Mouse (Mus musculus): ENCODE data around the gene Eif4a2.
"Not testable (repeated sequence)": the region's sequence is repeated elsewhere in the genome, so short reads cannot be mapped to it uniquely, and the experiment has no call there.

Gene Eif4a2

DNA sequence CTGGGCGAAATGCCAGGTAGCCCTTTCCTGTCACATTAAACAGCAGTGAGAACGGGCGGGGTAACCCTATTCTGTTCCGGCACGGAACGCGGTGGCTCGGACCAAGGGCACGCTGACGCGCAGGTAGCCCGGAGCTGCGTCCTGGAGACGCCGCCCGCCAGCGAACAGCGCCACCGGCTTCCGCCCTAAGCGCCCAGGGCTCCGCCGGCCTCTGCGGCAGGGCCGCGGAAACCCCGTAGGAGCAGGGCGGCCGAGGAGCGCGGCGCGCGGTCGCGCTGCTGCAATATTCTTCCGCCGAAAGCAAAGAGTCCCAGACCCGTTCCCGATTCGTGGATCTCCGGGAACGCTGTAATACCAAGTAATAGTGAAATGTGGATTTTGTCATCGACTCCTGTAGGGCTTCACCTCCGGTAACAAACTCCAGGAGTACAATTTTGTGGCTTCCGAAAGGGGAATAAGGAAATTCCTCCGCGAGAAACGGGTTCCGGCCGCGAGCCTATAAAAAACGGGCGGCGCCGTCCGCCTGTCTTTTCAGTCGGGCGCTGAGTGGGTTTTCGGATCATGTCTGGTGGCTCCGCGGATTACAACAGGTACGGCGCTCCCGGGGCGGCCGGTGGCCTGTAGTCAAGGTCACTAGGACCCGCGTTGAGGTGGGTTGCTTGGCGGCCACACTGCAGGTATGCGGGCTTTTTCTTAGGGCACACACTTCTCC is at the start of gene Eif4a2:
Eif4a2 (plus strand) TSS at position 214 of the 712 bp plus-strand sequence.
- DNase-seq: peak; percentile 92 to 93

DNA sequence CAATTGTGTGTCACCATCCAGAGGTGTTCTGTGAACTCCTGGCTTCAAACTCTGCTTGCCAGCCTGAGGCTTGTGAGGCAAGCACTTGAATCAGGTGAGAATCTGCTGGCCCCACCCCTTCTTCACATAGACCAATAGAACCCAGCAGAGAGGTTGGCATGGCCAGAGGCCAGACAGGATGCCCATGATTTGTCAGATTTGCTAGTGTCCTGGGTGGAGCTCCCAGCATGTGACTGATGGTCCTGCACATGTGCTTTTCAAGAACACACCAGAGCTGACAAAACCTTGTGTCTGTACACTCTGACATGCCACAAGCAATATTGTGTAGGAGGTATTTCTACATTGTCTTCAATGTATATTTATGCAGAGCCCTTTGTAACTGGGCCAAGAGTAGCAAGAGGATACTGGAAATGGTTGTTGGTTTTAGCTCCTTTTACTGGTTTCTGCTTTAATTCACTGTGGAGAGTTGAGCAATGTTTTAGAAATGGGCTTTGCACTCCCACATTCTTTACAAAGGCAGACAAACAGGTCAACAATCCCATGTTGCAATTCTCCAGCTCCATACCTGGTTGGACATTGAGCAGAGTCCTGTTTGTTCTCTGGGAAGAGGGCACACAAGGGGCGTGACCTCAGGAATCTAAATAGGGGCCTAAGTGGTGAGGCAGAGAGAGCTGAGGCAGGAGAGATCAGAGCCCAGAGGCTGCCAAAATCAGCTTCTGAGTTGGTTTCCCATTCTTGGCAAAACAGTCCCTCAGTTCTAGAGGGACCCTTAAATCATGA is 49.4 kb upstream of the Eif4a2 start, which contains the start of gene Kng1:
Kng1 (plus strand) TSS at position 198 of the 780 bp plus-strand sequence.
- not testable (repeated sequence) for DNase-seq

DNA sequence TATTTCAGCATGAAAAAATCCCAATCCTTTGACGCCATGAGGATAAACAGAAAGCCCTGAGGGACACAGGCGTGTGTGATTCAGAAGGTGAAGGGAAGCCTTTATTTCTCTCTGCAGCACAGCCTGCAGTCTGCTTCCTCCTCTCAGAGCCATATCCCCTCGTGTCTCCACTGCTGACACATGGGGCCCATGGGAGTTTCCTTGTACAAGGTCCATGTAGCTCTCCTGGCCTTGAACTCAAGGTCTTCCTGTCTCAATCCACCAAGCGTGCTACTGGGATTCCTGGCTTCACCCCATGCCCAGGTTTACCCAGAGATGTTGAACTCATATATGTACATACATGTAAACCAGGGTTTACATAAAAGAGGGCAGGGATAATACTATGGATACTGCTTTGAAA is 47.6 kb upstream of the Eif4a2 start:
- DNase-seq: not testable (repeated sequence)

DNA sequence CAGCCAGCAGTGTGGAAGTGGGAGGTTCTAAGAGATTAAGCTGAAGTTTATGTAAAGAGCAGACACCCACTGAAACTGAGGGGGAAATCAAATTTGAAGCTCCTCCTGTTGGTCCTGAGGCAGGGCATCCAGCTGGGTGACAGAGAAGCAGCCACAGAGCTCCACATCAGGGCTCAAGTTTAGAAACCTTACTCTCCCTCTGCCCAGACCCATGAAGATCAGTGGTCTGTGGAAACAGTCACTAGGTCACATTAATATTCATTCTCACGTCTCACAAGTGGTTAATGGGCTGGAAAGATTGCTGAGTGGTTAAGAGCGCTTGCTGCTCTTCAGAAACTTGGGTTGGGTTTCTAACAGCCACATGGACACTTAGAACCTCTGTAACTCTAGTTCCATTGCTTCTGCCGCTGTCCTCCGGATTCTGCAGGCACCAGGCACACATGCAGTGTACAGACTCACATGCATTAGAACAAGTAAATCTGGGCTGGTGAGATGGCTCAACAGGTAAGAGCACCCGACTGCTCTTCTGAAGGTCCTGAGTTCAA is 46.4 kb upstream of the Eif4a2 start:
- DNase-seq: not testable (repeated sequence)

DNA sequence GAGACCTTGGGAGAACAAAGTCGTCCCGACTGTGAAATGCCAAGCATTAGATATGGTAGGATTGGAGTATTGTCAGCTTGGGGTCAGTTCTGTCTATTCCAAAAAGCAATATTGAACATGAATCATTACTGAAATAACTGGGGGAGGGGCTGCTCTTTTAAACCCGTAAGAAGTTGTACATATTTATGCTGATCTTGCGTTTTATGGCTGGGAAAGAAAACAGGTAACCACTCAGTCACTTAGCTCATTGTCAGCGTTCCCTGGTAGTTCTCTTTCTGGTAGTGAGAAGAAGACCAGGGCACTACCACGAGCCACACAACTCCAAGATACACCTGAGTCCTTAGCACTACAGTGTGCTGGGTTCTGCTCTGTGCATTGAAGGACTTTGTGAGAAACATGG is 29.7 kb upstream of the Eif4a2 start:
- DNase-seq: not testable (repeated sequence)

DNA sequence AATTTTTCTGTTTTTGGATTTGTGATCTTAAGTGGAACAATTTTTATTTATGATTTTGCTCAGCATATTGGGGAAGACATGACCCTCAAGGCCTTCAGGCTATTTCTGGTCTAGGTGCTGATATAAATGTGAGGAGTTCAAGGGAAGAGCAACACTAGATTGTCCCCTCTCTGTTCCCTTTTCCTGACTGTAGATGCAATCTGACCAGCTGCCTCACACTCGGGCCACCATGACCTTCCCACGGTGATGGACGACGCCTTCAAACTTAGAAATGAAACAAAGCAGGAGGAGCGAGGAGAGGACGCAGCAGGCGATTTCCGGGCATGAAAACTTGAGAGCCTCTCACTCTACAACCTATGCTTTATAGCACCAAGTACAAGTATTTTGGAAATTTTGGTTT is 20.1 kb upstream of the Eif4a2 start:
- not testable (repeated sequence) for DNase-seq

DNA sequence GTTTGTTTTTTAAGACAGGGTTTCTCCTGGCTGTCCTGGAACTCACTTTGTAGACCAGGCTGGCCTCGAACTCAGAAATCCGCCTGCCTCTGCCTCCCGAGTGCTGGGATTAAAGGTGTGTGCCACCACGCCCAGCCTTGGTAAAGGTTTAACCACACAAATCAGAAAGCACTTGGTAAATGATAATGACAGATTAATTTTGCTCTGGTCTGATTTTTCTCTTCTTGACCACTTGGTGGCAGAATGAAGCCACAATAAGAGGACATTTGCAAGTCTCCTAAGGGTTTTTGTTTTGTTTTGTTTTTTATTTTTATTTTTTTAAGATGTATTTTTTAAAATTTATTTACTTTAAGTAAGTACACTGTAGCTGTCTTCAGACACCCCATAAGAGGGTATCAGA is 19.5 kb upstream of the Eif4a2 start:
- not testable (repeated sequence) for DNase-seq

DNA sequence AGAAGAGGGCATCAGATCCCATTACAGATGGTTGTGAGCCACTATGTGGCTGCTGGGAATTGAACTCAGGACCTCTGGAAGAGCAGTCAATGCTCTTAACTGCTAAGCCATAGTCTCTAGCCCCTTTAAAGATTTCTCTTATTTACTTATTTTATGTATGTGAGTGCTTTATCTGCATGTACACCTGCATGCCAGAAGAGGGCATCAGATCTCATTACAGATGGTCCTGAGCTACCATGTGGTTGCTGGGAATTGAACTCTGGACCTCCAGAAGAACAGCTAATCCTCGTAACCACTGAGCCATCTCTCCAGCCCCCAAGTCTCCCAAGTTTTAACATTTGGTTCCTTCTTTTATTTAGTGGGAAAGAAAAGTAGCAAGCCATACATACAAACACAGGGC is 18.8 kb upstream of the Eif4a2 start:
- not testable (repeated sequence) for DNase-seq

DNA sequence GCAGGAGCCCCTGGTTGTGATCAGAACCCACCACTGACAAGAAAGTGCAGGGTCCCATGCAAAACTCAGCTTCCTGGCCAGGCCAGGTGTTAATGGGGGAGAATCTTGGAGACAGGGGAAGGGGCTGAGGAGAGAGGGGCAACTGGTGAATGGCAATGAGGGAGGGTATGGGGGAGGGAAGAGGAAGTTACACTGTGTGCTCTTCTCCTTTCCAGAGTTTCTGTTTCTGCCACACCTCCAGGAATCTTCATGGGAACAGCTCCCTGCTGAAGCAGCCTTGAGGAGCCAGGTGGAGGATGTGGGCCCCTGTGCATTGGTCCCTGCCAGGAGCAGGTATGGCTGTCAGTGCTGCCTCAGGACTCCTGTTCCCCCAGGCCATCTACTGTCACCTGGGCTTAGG is 15.9 kb upstream of the Eif4a2 start:
- not testable (repeated sequence) for DNase-seq

DNA sequence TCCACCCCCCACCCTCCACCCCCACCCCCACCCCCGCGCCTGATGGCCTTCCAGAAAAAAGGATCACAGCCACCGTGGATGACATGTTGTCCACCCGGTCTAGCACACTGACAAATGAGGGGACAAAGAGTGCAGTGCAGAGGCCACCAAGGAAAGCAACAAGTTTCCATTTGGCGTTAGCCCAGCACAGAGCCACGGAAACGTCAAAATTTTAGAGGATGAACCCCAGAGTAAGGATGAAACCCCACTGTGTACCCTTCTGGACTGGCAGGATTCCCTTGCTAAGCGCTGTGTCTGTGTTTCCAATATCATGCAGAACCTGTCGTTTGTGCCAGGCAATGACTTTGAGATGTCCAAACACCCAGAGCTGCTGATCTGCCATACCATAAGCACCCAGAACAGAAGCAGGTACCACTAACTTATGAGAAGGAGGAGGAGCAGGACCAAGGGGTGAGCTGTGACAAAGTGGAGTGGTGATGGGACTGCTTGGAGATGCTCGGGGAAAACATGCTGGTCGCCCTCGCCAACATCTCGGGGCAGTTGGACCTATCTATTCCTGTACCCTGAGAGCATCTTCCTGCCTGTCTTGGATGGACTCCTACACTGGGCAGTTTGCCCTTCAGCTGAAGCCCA is 13.8 kb upstream of the Eif4a2 start:
- DNase-seq: no peak

DNA sequence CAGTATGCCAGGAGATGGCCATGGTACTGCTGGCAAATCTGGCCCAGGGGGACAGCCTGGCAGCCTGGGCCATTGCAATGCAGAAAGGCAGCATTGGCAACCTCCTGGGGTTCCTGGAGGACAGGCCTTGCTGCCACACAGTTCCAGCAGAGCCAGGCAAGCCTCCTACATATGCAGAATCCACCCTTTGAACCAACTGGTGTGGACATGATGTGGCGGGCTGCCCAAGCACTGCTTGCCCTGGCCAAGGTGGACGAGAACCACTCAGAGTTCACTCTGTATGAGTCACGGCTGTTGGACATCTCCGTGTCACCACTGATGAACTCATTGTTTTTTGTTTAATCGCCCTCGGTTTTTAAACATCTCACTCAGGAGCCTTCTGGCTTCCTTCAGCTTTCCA is 13.1 kb upstream of the Eif4a2 start:
- no peak for DNase-seq

DNA sequence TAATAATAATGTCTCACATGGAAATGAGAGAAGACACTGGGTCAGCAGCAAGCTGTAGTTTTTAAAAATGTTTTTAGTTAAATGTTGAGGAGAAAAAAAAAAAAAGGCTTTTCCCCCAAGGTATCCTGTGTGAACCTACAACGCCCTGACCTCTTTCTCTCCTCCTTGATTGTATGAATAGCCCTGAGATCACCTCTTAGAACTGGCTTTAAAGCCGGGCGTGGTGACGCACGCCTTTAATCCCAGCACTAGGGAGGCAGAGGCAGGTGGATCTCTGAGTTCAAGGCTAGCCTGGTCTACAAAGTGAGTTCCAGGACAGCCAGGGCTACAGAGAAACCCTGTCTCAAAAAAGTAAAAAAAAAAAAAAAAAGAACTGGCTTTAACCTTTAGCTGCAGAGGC is 11.7 kb upstream of the Eif4a2 start:
- not testable (repeated sequence) for DNase-seq

DNA sequence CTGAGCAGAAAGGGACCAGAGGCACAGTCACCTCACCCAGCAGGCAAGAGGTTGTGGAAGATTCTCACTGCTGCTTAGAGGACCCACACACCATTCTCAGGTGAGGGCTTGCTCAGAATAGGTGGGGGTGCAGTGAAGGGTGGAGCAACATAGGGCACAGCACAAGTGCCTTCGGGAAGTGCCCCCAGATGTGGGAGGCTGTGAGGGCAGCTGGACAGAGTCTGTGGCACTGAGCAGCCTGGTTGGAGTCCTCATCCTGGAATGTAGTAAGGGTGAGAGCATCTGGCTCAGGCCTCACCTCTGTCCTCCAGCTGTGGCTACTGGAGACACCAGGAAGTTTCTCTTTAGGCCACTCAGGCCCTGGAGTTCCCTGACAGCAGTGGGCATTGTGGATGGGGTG is 10.4 kb upstream of the Eif4a2 start:
- not testable (repeated sequence) for DNase-seq

DNA sequence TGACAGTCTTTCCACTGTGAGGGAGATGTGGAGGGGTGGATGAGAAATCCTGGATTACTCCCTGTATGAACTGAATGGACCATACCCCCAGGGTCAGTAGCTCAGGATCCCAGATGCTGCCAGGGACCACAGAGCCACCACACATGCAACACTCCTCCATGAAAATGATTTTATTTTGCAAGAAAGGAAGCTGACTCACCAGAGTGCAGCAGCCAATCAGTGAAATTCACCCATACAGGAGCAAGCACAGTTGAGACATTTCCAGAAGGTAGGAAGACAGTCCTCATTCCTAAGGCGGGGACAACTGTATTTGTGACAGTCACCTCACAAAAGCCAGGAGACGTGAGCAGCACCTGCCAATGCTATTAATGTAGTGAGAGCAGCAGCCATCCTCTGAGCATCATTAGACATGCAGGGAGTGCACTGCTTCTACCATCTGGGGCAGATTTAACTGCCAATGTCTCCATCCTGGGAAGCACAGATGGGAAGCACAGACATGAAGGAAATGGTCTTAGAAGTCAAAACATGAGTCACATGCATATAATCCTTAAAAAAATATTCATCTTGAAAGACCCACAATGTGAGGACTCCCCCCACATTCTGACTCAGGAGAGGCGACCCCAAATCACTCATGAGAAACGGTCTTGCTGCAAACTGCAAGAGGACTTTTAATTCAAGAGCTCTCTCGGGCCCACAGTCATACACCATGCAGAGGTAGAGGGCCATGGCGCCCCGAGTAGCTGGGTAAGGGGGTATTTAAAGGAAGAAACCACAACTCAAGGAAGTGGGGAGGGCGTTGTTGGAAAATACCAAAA is 9.7 kb upstream of the Eif4a2 start:
- not testable (repeated sequence) for DNase-seq

DNA sequence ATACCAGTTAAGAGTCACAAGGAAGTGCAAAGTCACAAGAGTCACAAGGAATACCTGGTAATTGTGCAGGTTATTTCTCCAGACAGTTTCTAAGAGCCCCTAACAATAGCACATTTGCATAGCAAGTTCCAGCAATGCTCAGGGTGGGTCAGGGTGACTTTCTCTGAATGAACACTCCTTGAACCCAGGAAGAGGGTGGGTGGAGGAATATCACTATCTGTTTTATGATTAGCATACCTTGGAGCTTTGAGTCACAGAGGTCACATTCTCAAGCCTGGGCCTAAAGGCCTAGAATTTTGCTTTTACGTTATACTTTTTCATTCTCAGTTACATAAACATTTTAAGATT is 9.2 kb upstream of the Eif4a2 start:
- DNase-seq: not testable (repeated sequence)

DNA sequence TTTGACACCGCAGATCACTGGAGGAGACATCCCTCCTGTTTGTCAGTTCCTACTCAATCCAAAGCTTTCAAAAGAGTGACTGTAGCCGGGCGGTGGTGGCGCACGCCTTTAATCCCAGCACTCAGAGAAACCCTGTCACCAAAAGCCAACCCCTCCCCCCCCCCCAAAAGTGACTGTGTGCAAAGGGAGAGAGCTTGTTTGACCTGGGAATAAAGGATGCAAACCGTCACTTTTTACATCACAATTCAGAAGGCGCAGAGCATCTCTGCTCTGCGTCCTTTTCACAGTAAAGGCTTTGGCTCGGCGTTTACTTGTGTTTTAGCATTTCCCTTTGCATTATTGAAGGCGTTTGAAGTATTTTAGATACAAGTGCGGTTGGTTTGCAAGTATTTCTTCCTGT is 7.6 kb upstream of the Eif4a2 start:
- DNase-seq: no peak

DNA sequence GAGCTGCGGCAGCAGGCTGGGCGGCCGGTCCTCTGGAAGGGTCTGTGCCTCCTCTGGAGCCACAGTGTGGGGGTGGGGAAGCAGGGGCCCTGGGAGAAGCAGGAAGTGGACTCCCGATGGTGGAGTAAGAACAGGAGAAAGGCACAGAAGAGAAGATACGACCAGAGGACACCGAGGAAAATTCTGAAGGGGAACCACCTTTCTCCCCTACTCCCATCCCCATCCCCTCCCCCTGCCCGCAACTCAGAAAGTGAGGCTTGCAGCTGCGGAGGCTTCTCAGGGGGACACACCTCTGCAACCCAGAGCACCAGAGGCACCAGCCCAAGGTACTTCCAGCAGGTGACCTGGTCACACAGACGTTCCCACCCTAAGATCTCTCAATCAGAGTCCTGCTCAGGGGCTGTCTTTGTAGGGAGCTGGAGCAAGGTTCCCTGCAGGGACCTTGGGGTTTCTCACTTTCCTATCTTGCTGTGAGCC is 7.1 kb upstream of the Eif4a2 start:
- no peak for DNase-seq

DNA sequence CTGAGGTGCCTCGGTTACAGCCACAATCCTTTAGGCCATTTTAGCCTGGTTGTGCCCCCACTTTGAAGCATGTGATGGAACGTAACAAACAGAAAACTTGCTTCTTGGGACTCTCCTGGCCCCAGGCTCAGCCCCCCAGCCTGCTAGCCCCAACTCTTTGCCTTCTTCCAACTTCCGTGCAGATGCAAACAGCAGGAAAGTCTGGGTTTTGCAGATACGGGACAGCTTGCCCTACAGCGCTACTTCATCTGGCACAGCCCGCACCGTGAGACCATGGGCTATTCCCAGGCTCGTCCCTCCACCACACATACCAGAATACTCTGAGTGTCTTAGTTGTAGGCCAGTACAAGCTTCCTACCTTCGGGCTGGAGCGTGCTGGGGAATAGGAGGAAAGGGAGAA is 6.6 kb upstream of the Eif4a2 start:
- DNase-seq: no peak

DNA sequence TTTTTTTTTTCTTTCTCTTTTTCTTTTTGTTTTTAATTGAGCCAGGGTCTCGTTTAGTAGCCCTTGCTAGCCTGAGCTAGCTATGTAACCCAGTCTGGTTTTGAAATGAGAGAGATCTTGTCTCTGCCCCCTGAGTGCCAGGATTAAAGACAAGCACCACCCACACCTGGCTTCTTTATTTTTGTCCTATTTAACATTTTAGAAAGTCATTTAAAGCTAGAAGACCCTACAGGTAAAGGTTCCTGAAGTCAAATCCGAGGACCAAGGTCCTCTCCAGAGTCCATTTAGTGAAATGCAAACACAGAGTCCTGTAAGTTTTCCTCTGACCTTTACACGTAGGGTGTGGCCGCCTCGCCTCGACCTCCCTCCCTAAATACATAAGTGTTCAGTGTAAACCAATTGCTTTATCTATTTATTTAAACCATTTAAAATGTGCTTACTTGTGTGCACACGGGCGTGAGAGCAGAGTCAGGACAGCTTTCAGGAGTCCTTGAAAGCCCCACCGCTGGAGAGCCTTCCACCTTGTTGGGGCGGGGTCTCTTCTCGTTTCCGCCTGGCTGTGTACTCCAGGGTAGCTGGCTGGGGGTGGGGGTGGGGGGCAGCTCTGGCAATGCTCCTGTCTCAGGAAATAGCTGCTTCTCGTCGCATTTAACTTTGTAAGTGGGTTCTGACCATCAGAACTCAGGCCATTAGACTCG is 4.8 kb upstream of the Eif4a2 start:
- peak; percentile 57 to 68 for DNase-seq

DNA sequence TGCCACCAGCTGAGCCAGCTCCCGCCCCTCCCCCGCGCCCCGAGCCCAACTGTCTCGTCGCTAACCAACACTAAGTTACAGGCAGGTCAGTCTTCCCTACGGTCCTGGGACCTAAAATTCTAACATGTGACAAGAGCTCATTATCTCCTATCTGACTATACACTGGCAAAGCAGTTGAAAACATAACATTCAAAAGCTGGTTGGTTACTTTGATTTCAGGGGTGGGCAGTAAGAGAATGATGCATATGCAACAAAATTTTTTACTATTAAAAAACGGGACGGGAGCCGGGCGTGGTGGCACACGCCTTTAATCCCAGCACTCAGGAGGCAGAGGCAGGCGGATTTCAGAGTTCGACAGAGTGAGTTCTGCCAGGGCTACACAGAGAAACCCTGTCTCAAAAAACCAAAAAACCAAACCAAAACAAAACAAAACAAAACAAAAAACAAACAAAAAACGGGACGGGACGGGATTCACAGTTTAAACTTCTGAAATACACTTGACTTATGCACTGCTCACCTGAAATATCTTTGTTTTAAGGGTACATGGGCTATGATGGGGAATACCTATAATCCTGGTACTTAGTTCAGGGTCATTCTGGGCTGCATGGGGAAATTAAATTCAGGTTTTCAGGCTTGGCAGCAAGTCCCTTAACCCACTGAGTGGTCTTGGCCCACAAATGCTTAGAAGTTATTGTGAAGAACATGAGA is 4.1 kb upstream of the Eif4a2 start:
- DNase-seq: no peak

DNA sequence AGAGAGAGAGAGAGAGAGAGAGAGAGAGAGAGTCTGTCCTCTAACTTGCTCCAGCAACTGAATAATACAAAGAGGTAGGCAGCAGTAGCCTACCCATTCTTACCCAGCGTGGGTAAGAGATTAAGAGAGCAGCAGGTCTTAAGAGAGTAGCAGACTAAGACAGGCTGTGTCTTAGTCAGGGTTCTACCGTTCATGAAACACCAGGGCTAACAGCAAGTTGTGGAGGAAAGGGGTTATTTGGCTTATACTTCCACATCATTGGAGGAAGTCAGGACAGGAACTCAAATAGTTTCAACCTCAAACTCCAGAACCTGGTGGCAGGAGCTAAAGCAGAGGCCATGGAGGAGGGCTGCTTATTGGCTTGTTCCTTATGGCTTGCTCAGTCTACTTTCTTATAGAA is 3.4 kb upstream of the Eif4a2 start:
- DNase-seq: no peak
